Mouse (Mus musculus) MEL (cell line): ENCODE measurements around the gene Scn3b.

ENCODE experiments used
- CTCF ChIP-seq, 3 experiments: IDR thresholded peaks in 2 of 3; conservative IDR thresholded peaks in 1 of 3; 2 replicates each; pipeline ENCODE4 v1.5.1; 2011 to 2012; ENCODE audit warnings: low read length in 3 of 3, low read depth in 2 of 3, mild to moderate bottlenecking in 2 of 3, improper control_type of control experiment in 1 of 3, inconsistent platforms in 1 of 3, mixed read lengths in 1 of 3, moderate library complexity in 1 of 3; ENCODE audit not compliant: control insufficient read depth in 1 of 3, insufficient read depth in 1 of 3, poor library complexity in 1 of 3, severe bottlenecking in 1 of 3
- EP300 ChIP-seq, 2 experiments: IDR thresholded peaks; 2 replicates each; pipeline ENCODE4 v1.6.1; 2011; ENCODE audit warnings: improper control_type of control experiment in 2 of 2, low read length in 2 of 2, low read depth in 1 of 2, mild to moderate bottlenecking in 1 of 2
- GABPA ChIP-seq: IDR thresholded peaks from 2 replicates; pipeline ENCODE4 v1.6.1; 2012; ENCODE audit warnings: low read depth, mild to moderate bottlenecking, inconsistent platforms, low read length, improper control_type of control experiment, moderate library complexity
- MAFK ChIP-seq: IDR thresholded peaks from 2 replicates; pipeline ENCODE4 v1.6.1; 2011; ENCODE audit warnings: low read depth, mild to moderate bottlenecking, low read length, improper control_type of control experiment, borderline replicate concordance
- NRF1 ChIP-seq: IDR thresholded peaks from 2 replicates; pipeline ENCODE4 v1.6.1; 2014; ENCODE audit warnings: low read depth, mild to moderate bottlenecking, inconsistent platforms, low read length, improper control_type of control experiment, moderate library complexity; ENCODE audit not compliant: poor library complexity, insufficient read depth, severe bottlenecking
- POLR2A ChIP-seq, 2 experiments: IDR thresholded peaks; 2 replicates each; pipeline ENCODE4 v1.6.1; 2011 to 2012; ENCODE audit warnings: low read length in 2 of 2, mild to moderate bottlenecking in 2 of 2, control low read depth in 1 of 2, improper control_type of control experiment in 1 of 2, low read depth in 1 of 2, moderate library complexity in 1 of 2; ENCODE audit not compliant: control insufficient read depth in 1 of 2, insufficient read depth in 1 of 2, poor library complexity in 1 of 2
- RAD21 ChIP-seq: IDR thresholded peaks from 2 replicates; pipeline ENCODE4 v1.6.1; 2011; ENCODE audit warnings: mild to moderate bottlenecking, low read depth, low read length, improper control_type of control experiment
- SMC3 ChIP-seq: IDR thresholded peaks from 2 replicates; pipeline ENCODE4 v1.6.1; 2011; ENCODE audit warnings: low read depth, low read length, improper control_type of control experiment
- TCF12 ChIP-seq: IDR thresholded peaks from 2 replicates; pipeline ENCODE4 v1.6.1; 2014; ENCODE audit warnings: low read depth, mild to moderate bottlenecking, inconsistent platforms, low read length, improper control_type of control experiment, moderate library complexity
- ZC3H11A ChIP-seq: IDR thresholded peaks from 2 replicates; pipeline ENCODE4 v1.6.1; 2012; ENCODE audit warnings: low read depth, mild to moderate bottlenecking, inconsistent platforms, low read length, improper control_type of control experiment
- ZNF384 ChIP-seq: IDR thresholded peaks from 2 replicates; pipeline ENCODE4 v1.6.1; 2012; ENCODE audit warnings: low read depth, mild to moderate bottlenecking, inconsistent platforms, low read length, improper control_type of control experiment

DNA sequence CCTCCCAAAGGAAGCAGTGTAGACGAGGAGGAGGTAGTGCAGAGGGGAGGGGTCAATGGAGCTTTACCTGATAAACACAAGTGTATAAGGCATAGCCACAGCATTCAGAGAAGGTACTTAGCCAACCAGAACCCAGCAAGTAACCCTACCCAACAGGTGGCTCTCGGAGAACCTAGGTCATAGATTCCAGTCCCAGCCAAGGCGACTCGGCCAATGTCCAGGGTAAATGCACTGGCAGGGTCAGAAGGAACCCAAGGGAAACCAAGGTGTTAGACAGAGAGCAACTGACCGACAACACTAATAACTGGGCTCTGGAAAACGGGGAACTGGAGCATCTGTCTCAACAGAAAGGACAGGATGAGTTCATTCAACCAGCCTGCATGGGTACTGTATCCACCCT is 55.8 kb downstream of the Scn3b start:
- TF ChIP-seq GABPA (no peak), NRF1 (no peak), CTCF (IDR thresholded peaks at IDR 0.05 in 2 of 3, conservative IDR thresholded peaks at IDR 0.05 in 1 of 3; ENCODE audit: control insufficient read depth in 1 of 3, insufficient read depth in 1 of 3, low read depth in 2 of 3, low read length in 3 of 3, poor library complexity in 1 of 3, severe bottlenecking in 1 of 3) (no peak), ZNF384 (no peak), ZC3H11A (no peak), POLR2A (IDR thresholded peaks at IDR 0.05; ENCODE audit: control insufficient read depth in 1 of 2, insufficient read depth in 1 of 2, low read depth in 1 of 2, low read length in 2 of 2, poor library complexity in 1 of 2) (no peak), EP300 (IDR thresholded peaks at IDR 0.05; ENCODE audit: low read depth in 1 of 2, low read length in 2 of 2) (no peak), TCF12 (no peak), MAFK (no peak), SMC3 (no peak), RAD21 (no peak)
